Mouse (Mus musculus) lung, embryonic 16.5 days (tissue): ENCODE results near the gene Ang2. TPM values are rescaled to one million over a fixed set of nuclear protein-coding genes. Genes with fewer than 3 reads are reported as not detected.
"Not testable (repeated sequence)": the region's sequence is repeated elsewhere in the genome, so short reads cannot be mapped to it uniquely, and the experiment has no call there.

Experiments
- ATAC-seq: fragments of 200-750 bp; cut with Nextera tagmentation; 2 replicates; pipeline ENCODE4 v1.8.0; 2017; ENCODE audit warnings: low read depth, mild to moderate bottlenecking, moderate library complexity
- H3K27ac ChIP-seq: fragments of 300-500 bp; sonication (generic); 2 replicates; pipeline ENCODE4 v1.5.1; 2014; ENCODE audit warnings: mild to moderate bottlenecking, control low read depth, low read length
- H3K27me3 ChIP-seq: fragments of 300-500 bp; sonication (generic); 2 replicates; pipeline ENCODE4 v1.6.1; 2014; ENCODE audit warnings: low read depth, low read length, mixed read lengths; ENCODE audit not compliant: control insufficient read depth, insufficient read depth
- H3K36me3 ChIP-seq: fragments of 300-500 bp; sonication (generic); 2 replicates; pipeline ENCODE4 v1.6.1; 2014; ENCODE audit warnings: low read length; ENCODE audit not compliant: control insufficient read depth, insufficient read depth
- H3K4me1 ChIP-seq: fragments of 300-500 bp; sonication (generic); replicated peaks from 2 replicates; pipeline ENCODE4 v1.6.1; 2014; ENCODE audit warnings: low read length, mixed read lengths; ENCODE audit not compliant: control insufficient read depth, insufficient read depth
- H3K4me2 ChIP-seq: fragments of 300-500 bp; sonication (generic); 2 replicates; pipeline ENCODE4 v1.6.1; 2014; ENCODE audit warnings: low read depth, low read length, control low read depth
- H3K4me3 ChIP-seq: fragments of 300-500 bp; sonication (generic); 2 replicates; pipeline ENCODE4 v1.5.1; 2014; ENCODE audit warnings: mild to moderate bottlenecking, low read length, control low read depth
- H3K9ac ChIP-seq: fragments of 300-500 bp; sonication (generic); 2 replicates; pipeline ENCODE4 v1.6.1; 2014; ENCODE audit warnings: low read length, control low read depth
- H3K9me3 ChIP-seq: fragments of 300-500 bp; sonication (generic); 2 replicates; pipeline ENCODE4 v1.6.1; 2016; ENCODE audit warnings: low read length; ENCODE audit not compliant: control insufficient read depth
- WGBS: fragments of 180-500 bp; shearing (Covaris S2); extraction: QIAGEN DNeasy Blood & Tissue Kit; methylation state at CpG from one replicate; pipeline ENCODE4 v1.1.7; 2014; 5-methylcytosine and 5-hydroxymethylcytosine counted together
- polyA plus RNA-seq: library from polyadenylated mRNA; unstranded; fragments of >200 nt; fragmentation: Nextera tagmentation; extraction: Ambion mirVana; gene quantifications from 2 replicates; pipeline ENCODE4 v1.2.1, GENCODE M21; 2015

The Ang2 gene
- polyA plus RNA-seq, result not detected in 2 replicates

- H3K27ac ChIP-seq, result no peak within 1 kb of the TSS
- WGBS, result 61% methylated on average over 5 of the region's 5 CpGs
- ATAC-seq, result no peak
- no peaks in the 10 kb centered on the region for H3K27me3 ChIP-seq
- H3K4me1 ChIP-seq, result no peaks in the 10 kb centered on the region
- H3K9ac ChIP-seq, result no peak within 1 kb of the TSS
- H3K4me2 ChIP-seq, result no peak within 1 kb of the TSS
- no peaks in the 10 kb centered on the region for H3K36me3 ChIP-seq
- no peak within 1 kb of the TSS for H3K4me3 ChIP-seq
- no peaks in the 10 kb centered on the region for H3K9me3 ChIP-seq
Measured at GRCm38 (mm10) chr14:51199098-51200023, at the start of gene Ang2. Gene Ang2 (minus strand): TSS chr14:51199148.

GRCm38 (mm10) chr14:51247736-51248135 is 48.8 kb upstream of the Ang2 start:
- Histone ChIP-seq H3K27ac (no peak overlapping the region), H3K4me3 (no peak overlapping the region), H3K9me3 (no peaks in the 10 kb centered on the region), H3K27me3 (no peaks in the 10 kb centered on the region), H3K9ac (no peak overlapping the region), H3K4me1 (no peaks in the 10 kb centered on the region), H3K4me2 (no peak overlapping the region), H3K36me3 (no peaks in the 10 kb centered on the region)
- ATAC-seq, result no peak
- 81% methylated on average over 1 of the region's 1 CpGs for WGBS

- H3K4me2 ChIP-seq, result no peak overlapping the region
- no peak overlapping the region for H3K9ac ChIP-seq
- H3K4me1 ChIP-seq, result no peaks in the 10 kb centered on the region
- H3K36me3 ChIP-seq, result no peaks in the 10 kb centered on the region
- no peak overlapping the region for H3K27ac ChIP-seq
- no peaks in the 10 kb centered on the region for H3K9me3 ChIP-seq
- no peaks in the 10 kb centered on the region for H3K27me3 ChIP-seq
- no peak for ATAC-seq
- no peak overlapping the region for H3K4me3 ChIP-seq
Measured at GRCm38 (mm10) chr14:51240899-51241298, 42.0 kb upstream of the Ang2 start.

- H3K27me3 ChIP-seq, H3K9me3 ChIP-seq, H3K4me1 ChIP-seq, H3K9ac ChIP-seq, H3K4me2 ChIP-seq, H3K36me3 ChIP-seq, ATAC-seq, H3K27ac ChIP-seq, H3K4me3 ChIP-seq: not testable (repeated sequence)
- 47% methylated on average over 1 of the region's 1 CpGs for WGBS
Measured at GRCm38 (mm10) chr14:51237488-51237887, 38.5 kb upstream of the Ang2 start.

- H3K4me3 ChIP-seq, H3K4me1 ChIP-seq, H3K27me3 ChIP-seq, H3K9me3 ChIP-seq, ATAC-seq, H3K9ac ChIP-seq, H3K36me3 ChIP-seq, H3K4me2 ChIP-seq, H3K27ac ChIP-seq: not testable (repeated sequence)
- 58% methylated on average over 4 of the region's 4 CpGs for WGBS
Measured at GRCm38 (mm10) chr14:51229657-51230056, 30.7 kb upstream of the Ang2 start.

- not testable (repeated sequence) for H3K27me3 ChIP-seq, H3K9ac ChIP-seq, ATAC-seq, H3K36me3 ChIP-seq, H3K4me1 ChIP-seq, H3K4me3 ChIP-seq, H3K4me2 ChIP-seq, H3K9me3 ChIP-seq, H3K27ac ChIP-seq
- WGBS, result 82% methylated on average over 3 of the region's 3 CpGs
Measured at GRCm38 (mm10) chr14:51220075-51220474, 21.1 kb upstream of the Ang2 start.

- Histone ChIP-seq H3K9me3 (no peaks in the 10 kb centered on the region), H3K27ac (no peak within 1 kb of the TSS), H3K4me1 (no peaks in the 10 kb centered on the region), H3K4me2 (no peak within 1 kb of the TSS), H3K4me3 (no peak within 1 kb of the TSS), H3K27me3 (no peaks in the 10 kb centered on the region), H3K36me3 (no peaks in the 10 kb centered on the region), H3K9ac (no peak within 1 kb of the TSS)
- 87% methylated on average over 2 of the region's 2 CpGs for WGBS
- no peak for ATAC-seq
Measured at GRCm38 (mm10) chr14:51203115-51203514, 4.2 kb upstream of the Ang2 start, which contains the start of gene Ear14. Gene Ear14 (plus strand): TSS chr14:51203391.

- no peak for ATAC-seq
- Histone ChIP-seq H3K9ac (no peak overlapping the region), H3K27ac (no peak overlapping the region), H3K4me2 (no peak overlapping the region), H3K9me3 (no peaks in the 10 kb centered on the region), H3K36me3 (no peaks in the 10 kb centered on the region), H3K4me1 (no peaks in the 10 kb centered on the region), H3K4me3 (no peak overlapping the region), H3K27me3 (no peaks in the 10 kb centered on the region)
- WGBS, result 86% methylated on average over 2 of the region's 2 CpGs
Measured at GRCm38 (mm10) chr14:51200466-51200865, 1.5 kb upstream of the Ang2 start.

GRCm38 (mm10) chr14:51200054-51200453 is 1.1 kb upstream of the Ang2 start:
- Histone ChIP-seq H3K27ac (no peak overlapping the region), H3K4me3 (no peak overlapping the region), H3K9me3 (no peaks in the 10 kb centered on the region), H3K36me3 (no peaks in the 10 kb centered on the region), H3K4me2 (no peak overlapping the region), H3K9ac (no peak overlapping the region), H3K27me3 (no peaks in the 10 kb centered on the region), H3K4me1 (no peaks in the 10 kb centered on the region)
- ATAC-seq, result no peak
- WGBS, result 94% methylated on average over 2 of the region's 2 CpGs
